8 mouse cellular contexts compared by ENCODE assay signal in genomic region chr9:122886372-122887179, GRCm38 (mm10). TPM values are rescaled to one million over a fixed set of nuclear protein-coding genes. Genes with fewer than 3 reads are reported as not detected.
DNase-seq lines count a peak whose midpoint lies in the region; ATAC-seq and TF ChIP-seq lines count a peak whose summit lies in the region.

No protein-coding gene starts in this region.

- H3K9ac ChIP-seq in MEL (ENCODE audit: control insufficient read depth, low read depth, low read length, poor library complexity, severe bottlenecking): peak overlapping the region; percentile 84
- peak overlapping the region; percentile 63 for H3K9ac ChIP-seq in forebrain, postnatal 0 days
- H3K9ac ChIP-seq in neural tube, embryonic 14.5 days (replicated peaks; ENCODE audit: low read depth, low read length): peak overlapping the region; percentile 74

- peak overlapping the region; percentile 81 to 88 for H3K4me3 ChIP-seq in MEL (ENCODE audit: control insufficient read depth in 1 of 2, insufficient read depth in 1 of 2, low read depth in 2 of 2, low read length in 2 of 2)
- H3K4me3 ChIP-seq in cerebellum, adult 2 months (replicated peaks; ENCODE audit: insufficient read depth, low read depth, low read length): peak overlapping the region; percentile 52
- peak overlapping the region; percentile 71 for H3K4me3 ChIP-seq in forebrain, postnatal 0 days (ENCODE audit: low read depth, low read length)
- peak overlapping the region; percentile 77 for H3K4me3 ChIP-seq in neural tube, embryonic 14.5 days (ENCODE audit: low read depth, low read length)
- peak overlapping the region; percentile 96 for H3K4me3 ChIP-seq in testis, adult 2 months (ENCODE audit: control insufficient read depth, low read depth, low read length)

- ATAC-seq in forebrain, postnatal 0 days: peak; percentile 97
- ATAC-seq in neural tube, embryonic 14.5 days (ENCODE audit: low read depth): peak; percentile 98

- no peak for TF ChIP-seq CTCF in MEL (IDR thresholded peaks at IDR 0.05 in 2 of 3, conservative IDR thresholded peaks at IDR 0.05 in 1 of 3; ENCODE audit: control insufficient read depth in 1 of 3, insufficient read depth in 1 of 3, low read depth in 2 of 3, low read length in 3 of 3, poor library complexity in 1 of 3, severe bottlenecking in 1 of 3)
- no peak for TF ChIP-seq CTCF in cerebellum, adult 2 months (IDR thresholded peaks at IDR 0.05; ENCODE audit: borderline replicate concordance, insufficient read depth, low read depth, low read length)
- no peak for TF ChIP-seq CTCF in forebrain, postnatal 0 days (IDR thresholded peaks at IDR 0.05; ENCODE audit: low read depth)
- TF ChIP-seq CTCF in testis, adult 2 months (IDR thresholded peaks at IDR 0.05; ENCODE audit: control insufficient read depth, insufficient read depth, insufficient replicate concordance, low read depth, low read length): no peak

- H3K4me2 ChIP-seq in forebrain, postnatal 0 days (ENCODE audit: low read depth): peak overlapping the region; percentile 90
- H3K4me2 ChIP-seq in neural tube, embryonic 14.5 days (ENCODE audit: low read depth, low read length): peak overlapping the region; percentile 70

- H3K4me1 ChIP-seq in MEL (ENCODE audit: control insufficient read depth in 1 of 2, insufficient read depth in 2 of 2, low read length in 2 of 2): peaks cover 0 to 6% of the 10 kb centered on the region in 2 experiments; a peak in 2 of 4 replicates
- no peaks in the 10 kb centered on the region for H3K4me1 ChIP-seq in cerebellum, adult 2 months (ENCODE audit: control insufficient read depth, insufficient read depth, low read length)
- H3K4me1 ChIP-seq in forebrain, postnatal 0 days (ENCODE audit: insufficient read depth): 0 out of 2 replicates have a peak, but pooled peaks cover 3% of the 10 kb centered on the region
- H3K4me1 ChIP-seq in neural tube, embryonic 14.5 days (ENCODE audit: control insufficient read depth, insufficient read depth, low read length): peaks cover 3% of the 10 kb centered on the region; the same call in 1 of the 2 replicates
- peaks cover 4% of the 10 kb centered on the region for H3K4me1 ChIP-seq in testis, adult 2 months (ENCODE audit: control insufficient read depth, insufficient read depth, low read length)

- intact Hi-C loops in heart, postnatal 25 days (cut with DNase I): loop anchor here (5.0 to 10.0 kb wide), 2 partner anchors 66 to 152 kb away; partner anchors contain the start of genes 1110059G10Rik and Kif15

- peak; percentile 22 to 69; a peak in 1 of 4 replicates for TF ChIP-seq POLR2A in MEL (IDR thresholded peaks at IDR 0.05; ENCODE audit: control insufficient read depth in 1 of 2, insufficient read depth in 1 of 2, low read depth in 1 of 2, low read length in 2 of 2, poor library complexity in 1 of 2)
- peak; percentile 54; the same call in 1 of the 2 replicates for TF ChIP-seq POLR2A in cerebellum, adult 2 months (IDR thresholded peaks at IDR 0.05; ENCODE audit: borderline replicate concordance, insufficient read depth, low read length)
- TF ChIP-seq POLR2A in testis, adult 2 months (IDR thresholded peaks at IDR 0.05; ENCODE audit: control insufficient read depth, low read depth, low read length): peak; percentile 98

- 6% methylated on average over 54 of the region's 54 CpGs for whole genome bisulfite sequencing in cerebellum, adult 2 months
- WGBS in forebrain, postnatal 0 days: 6% methylated on average over 54 of the region's 54 CpGs
- 6% methylated on average over 54 of the region's 54 CpGs for WGBS in neural tube, embryonic 14.5 days

- TF ChIP-seq RAD21 in MEL (IDR thresholded peaks at IDR 0.05; ENCODE audit: low read depth, low read length): no peak

- no peaks in the 10 kb centered on the region for H3K9me3 ChIP-seq in MEL (replicated peaks; ENCODE audit: insufficient read depth, low read length)
- peaks cover 9% of the 10 kb centered on the region; the same call in 1 of the 2 replicates for H3K9me3 ChIP-seq in forebrain, postnatal 0 days (ENCODE audit: low read length)
- no peaks in the 10 kb centered on the region for H3K9me3 ChIP-seq in neural tube, embryonic 14.5 days (ENCODE audit: control insufficient read depth, low read length)

- no peak for TF ChIP-seq EP300 in MEL (IDR thresholded peaks at IDR 0.05; ENCODE audit: low read depth in 1 of 2, low read length in 2 of 2)

- H3K27ac ChIP-seq in MEL (ENCODE audit: control insufficient read depth, low read depth, low read length): no peak overlapping the region
- H3K27ac ChIP-seq in cerebellum, adult 2 months (ENCODE audit: insufficient read depth, low read length): peak overlapping the region; percentile 17; the same call in 1 of the 2 replicates
- H3K27ac ChIP-seq in forebrain, postnatal 0 days (ENCODE audit: low read depth, low read length): peak overlapping the region; percentile 40; the same call in 1 of the 2 replicates
- H3K27ac ChIP-seq in neural tube, embryonic 14.5 days (ENCODE audit: low read depth, low read length): peak overlapping the region; percentile 62
- H3K27ac ChIP-seq in testis, adult 2 months (ENCODE audit: control insufficient read depth, insufficient read depth, low read depth, low read length): peak overlapping the region; percentile 96

- peaks cover 4 to 6% of the 10 kb centered on the region in 2 experiments; a peak in 3 of 4 replicates for H3K27me3 ChIP-seq in MEL (ENCODE audit: control insufficient read depth in 1 of 2, insufficient read depth in 2 of 2, low read length in 2 of 2)
- H3K27me3 ChIP-seq in cerebellum, adult 2 months (ENCODE audit: control insufficient read depth, insufficient read depth, low read length): no peaks in the 10 kb centered on the region
- H3K27me3 ChIP-seq in forebrain, postnatal 0 days (ENCODE audit: insufficient read depth, low read length): no peaks in the 10 kb centered on the region
- no peaks in the 10 kb centered on the region for H3K27me3 ChIP-seq in neural tube, embryonic 14.5 days (ENCODE audit: control insufficient read depth, insufficient read depth, low read length)
- H3K27me3 ChIP-seq in testis, adult 2 months (ENCODE audit: control insufficient read depth, insufficient read depth, low read length): no peaks in the 10 kb centered on the region

- H3K36me3 ChIP-seq in MEL (ENCODE audit: control insufficient read depth in 1 of 2, insufficient read depth in 2 of 2, low read length in 2 of 2): no peaks in the 10 kb centered on the region; a peak in 1 of 4 replicates
- peaks cover 8% of the 10 kb centered on the region for H3K36me3 ChIP-seq in forebrain, postnatal 0 days (ENCODE audit: insufficient read depth)
- no peaks in the 10 kb centered on the region; the same call in 1 of the 2 replicates for H3K36me3 ChIP-seq in neural tube, embryonic 14.5 days (ENCODE audit: control insufficient read depth, insufficient read depth, low read length)
- H3K36me3 ChIP-seq in testis, adult 2 months (ENCODE audit: control insufficient read depth, insufficient read depth, low read length): peaks cover 1% of the 10 kb centered on the region

- peak; percentile 86 for DNase-seq in MEL (ENCODE audit: low read depth, low spot score)
- peak; percentile 74 to 76 for DNase-seq in cerebellum, adult 2 months
- peak; percentile 85 for DNase-seq in forebrain, postnatal 0 days
- DNase-seq in heart, postnatal 25 days (ENCODE audit: low spot score): peak; percentile 13
- peak; percentile 61 for DNase-seq in layer of hippocampus, adult 11-12 months (ENCODE audit: low spot score)
- peak; percentile 67 to 80 for DNase-seq in lung, adult 18-20 months

- H3K79me2 ChIP-seq in MEL (ENCODE audit: control insufficient read depth, insufficient read depth, low read length, poor library complexity): peaks cover 3% of the 10 kb centered on the region; the same call in 1 of the 2 replicates

RNA-seq across cellular contexts. Expression of gene Zkscan7, which starts 1.1 kb away (rescaled TPM):
- 1.3 TPM in 2 replicates for total RNA-seq in MEL (2012; rRNA removed)
- polyA plus RNA-seq in MEL (2012; ENCODE audit: insufficient read depth in 1 of 2, insufficient read length in 2 of 2, low read depth in 1 of 2, low replicate concordance in 2 of 2, missing spikeins in 1 of 2): under 1 TPM in 1 of 2 experiments, not detected in 1; 0.85 TPM
- 3.1 and 4.0 TPM in 2 replicates for polyA plus RNA-seq in cerebellum, adult 2 months (2012; rRNA removed)
- total RNA-seq in forebrain, postnatal 0 days (2014; rRNA removed): 7.1 and 12.6 TPM in 2 replicates
- 0.83 and 1.6 TPM in 2 replicates for polyA plus RNA-seq in forebrain, postnatal 0 days (2015; fragmentation: Nextera tagmentation; extraction: Ambion mirVana)
- total RNA-seq in heart, postnatal 25 days (2021): 1 to 10 TPM; 5.0 to 6.1 TPM
- 3.1 and 4.0 TPM in 2 replicates for polyA plus RNA-seq in neural tube, embryonic 14.5 days (2014; fragmentation: Nextera tagmentation; extraction: Ambion mirVana)
- 10.2 and 11.3 TPM in 2 replicates for polyA plus RNA-seq in testis, adult 2 months (2012; rRNA removed)

RNA-seq across cellular contexts. Expression of gene Zfp445, which starts 20.8 kb away (rescaled TPM):
- total RNA-seq in MEL (2012; rRNA removed): 50.9 and 61.5 TPM in 2 replicates
- polyA plus RNA-seq in MEL (2012; ENCODE audit: insufficient read depth in 1 of 2, insufficient read length in 2 of 2, low read depth in 1 of 2, low replicate concordance in 2 of 2, missing spikeins in 1 of 2): 10 to 100 TPM; 25.4 to 45.5 TPM
- polyA plus RNA-seq in cerebellum, adult 2 months (2012; rRNA removed): 158 and 183 TPM in 2 replicates
- total RNA-seq in forebrain, postnatal 0 days (2014; rRNA removed): 124 and 155 TPM in 2 replicates
- 43.0 and 69.4 TPM in 2 replicates for polyA plus RNA-seq in forebrain, postnatal 0 days (2015; fragmentation: Nextera tagmentation; extraction: Ambion mirVana)
- 10 to 100 TPM; 78.6 to 88.5 TPM for total RNA-seq in heart, postnatal 25 days (2021)
- polyA plus RNA-seq in neural tube, embryonic 14.5 days (2014; fragmentation: Nextera tagmentation; extraction: Ambion mirVana): 98.4 and 107 TPM in 2 replicates
- polyA plus RNA-seq in testis, adult 2 months (2012; rRNA removed): 34.2 and 39.0 TPM in 2 replicates

RNA-seq across cellular contexts. Expression of gene Zfp105, which starts 36.3 kb away (rescaled TPM):
- total RNA-seq in MEL (2012; rRNA removed): not detected in 2 replicates
- not detected for polyA plus RNA-seq in MEL (2012; ENCODE audit: insufficient read depth in 1 of 2, insufficient read length in 2 of 2, low read depth in 1 of 2, low replicate concordance in 2 of 2, missing spikeins in 1 of 2)
- polyA plus RNA-seq in cerebellum, adult 2 months (2012; rRNA removed): 7.2 and 7.9 TPM in 2 replicates
- 12.3 and 12.6 TPM in 2 replicates for total RNA-seq in forebrain, postnatal 0 days (2014; rRNA removed)
- 5.6 and 7.0 TPM in 2 replicates for polyA plus RNA-seq in forebrain, postnatal 0 days (2015; fragmentation: Nextera tagmentation; extraction: Ambion mirVana)
- total RNA-seq in heart, postnatal 25 days (2021): 1 to 10 TPM; 1.9 to 2.5 TPM
- 18.8 and 21.4 TPM in 2 replicates for polyA plus RNA-seq in neural tube, embryonic 14.5 days (2014; fragmentation: Nextera tagmentation; extraction: Ambion mirVana)
- 17.3 and 19.9 TPM in 2 replicates for polyA plus RNA-seq in testis, adult 2 months (2012; rRNA removed)

RNA-seq across cellular contexts. Expression of gene Gm35549, which starts 42.7 kb away (rescaled TPM):
- total RNA-seq in MEL (2012; rRNA removed): not detected in 2 replicates
- under 1 TPM in 1 of 2 experiments, not detected in 1; 0.31 TPM for polyA plus RNA-seq in MEL (2012; ENCODE audit: insufficient read depth in 1 of 2, insufficient read length in 2 of 2, low read depth in 1 of 2, low replicate concordance in 2 of 2, missing spikeins in 1 of 2)
- polyA plus RNA-seq in cerebellum, adult 2 months (2012; rRNA removed): not detected in 2 replicates
- not detected in 2 replicates for total RNA-seq in forebrain, postnatal 0 days (2014; rRNA removed)
- polyA plus RNA-seq in forebrain, postnatal 0 days (2015; fragmentation: Nextera tagmentation; extraction: Ambion mirVana): not detected in 2 replicates
- total RNA-seq in heart, postnatal 25 days (2021): not detected
- 1.3 and 1.6 TPM in 2 replicates for polyA plus RNA-seq in neural tube, embryonic 14.5 days (2014; fragmentation: Nextera tagmentation; extraction: Ambion mirVana)
- polyA plus RNA-seq in testis, adult 2 months (2012; rRNA removed): 27.7 and 28.0 TPM in 2 replicates

Comparison
In these comparisons a context has a peak if more than half of its experiments do, and no peak if none do; other contexts are left out.
1. DNase-seq: peak in every context shown above with its lines; median percentile 86 in MEL; 85 in forebrain, postnatal 0 days; 75 in cerebellum, adult 2 months; 74 in lung, adult 18-20 months; 61 in layer of hippocampus, adult 11-12 months; 13 in heart, postnatal 25 days.
2. POLR2A ChIP-seq: peak in every context shown above with its lines; median percentile 98 in testis, adult 2 months; 54 in cerebellum, adult 2 months; 46 in MEL.